Mouse (Mus musculus) neural tube, embryonic 14.5 days (tissue): Measurements from ENCODE around the gene Tspan12. TPM values are rescaled to one million over a fixed set of nuclear protein-coding genes. Genes with fewer than 3 reads are reported as not detected.
"Not testable (repeated sequence)": the region's sequence is repeated elsewhere in the genome, so short reads cannot be mapped to it uniquely, and the experiment has no call there.

Experiments
- ATAC-seq: fragments of 200-750 bp; cut with Nextera tagmentation; 2 replicates; pipeline ENCODE4 v1.8.0; 2017; ENCODE audit warnings: low read depth, mild to moderate bottlenecking, moderate TSS enrichment, moderate library complexity
- H3K27ac ChIP-seq: fragments of 300-500 bp; sonication (generic); 2 replicates; pipeline ENCODE4 v1.5.1; 2014; ENCODE audit warnings: low read depth, mild to moderate bottlenecking, control low read depth, low read length, moderate library complexity, mixed read lengths
- H3K27me3 ChIP-seq: fragments of 300-500 bp; sonication (generic); 2 replicates; pipeline ENCODE4 v1.6.1; 2014; ENCODE audit warnings: low read length; ENCODE audit not compliant: control insufficient read depth, insufficient read depth
- H3K36me3 ChIP-seq: fragments of 300-500 bp; sonication (generic); 2 replicates; pipeline ENCODE4 v1.6.1; 2014; ENCODE audit warnings: low read length, mixed read lengths; ENCODE audit not compliant: control insufficient read depth, insufficient read depth
- H3K4me1 ChIP-seq: fragments of 300-500 bp; sonication (generic); 2 replicates; pipeline ENCODE4 v1.6.1; 2014; ENCODE audit warnings: low read length; ENCODE audit not compliant: control insufficient read depth, insufficient read depth
- H3K4me2 ChIP-seq: fragments of 300-500 bp; sonication (generic); 2 replicates; pipeline ENCODE4 v1.6.1; 2014; ENCODE audit warnings: mild to moderate bottlenecking, low read depth, low read length, control low read depth
- H3K4me3 ChIP-seq: fragments of 300-500 bp; sonication (generic); 2 replicates; pipeline ENCODE4 v1.5.1; 2014; ENCODE audit warnings: low read depth, low read length, control low read depth, mixed read lengths
- H3K9ac ChIP-seq: fragments of 300-500 bp; sonication (generic); replicated peaks from 2 replicates; pipeline ENCODE4 v1.6.1; 2014; ENCODE audit warnings: low read depth, mild to moderate bottlenecking, control low read depth, low read length, mixed read lengths
- H3K9me3 ChIP-seq: fragments of 300-500 bp; sonication (generic); 2 replicates; pipeline ENCODE4 v1.6.1; 2016; ENCODE audit warnings: low read length; ENCODE audit not compliant: control insufficient read depth
- WGBS: fragments of 180-500 bp; shearing (Covaris S2); extraction: QIAGEN DNeasy Blood & Tissue Kit; methylation state at CpG from one replicate; pipeline ENCODE4 v1.1.7; 2014; 5-methylcytosine and 5-hydroxymethylcytosine counted together
- polyA plus RNA-seq: library from polyadenylated mRNA; unstranded; fragments of >200 nt; fragmentation: Nextera tagmentation; extraction: Ambion mirVana; gene quantifications from 2 replicates; pipeline ENCODE4 v1.2.1, GENCODE M21; 2014

Gene Tspan12
- polyA plus RNA-seq, result 89.7 TPM in 2 replicates

DNA sequence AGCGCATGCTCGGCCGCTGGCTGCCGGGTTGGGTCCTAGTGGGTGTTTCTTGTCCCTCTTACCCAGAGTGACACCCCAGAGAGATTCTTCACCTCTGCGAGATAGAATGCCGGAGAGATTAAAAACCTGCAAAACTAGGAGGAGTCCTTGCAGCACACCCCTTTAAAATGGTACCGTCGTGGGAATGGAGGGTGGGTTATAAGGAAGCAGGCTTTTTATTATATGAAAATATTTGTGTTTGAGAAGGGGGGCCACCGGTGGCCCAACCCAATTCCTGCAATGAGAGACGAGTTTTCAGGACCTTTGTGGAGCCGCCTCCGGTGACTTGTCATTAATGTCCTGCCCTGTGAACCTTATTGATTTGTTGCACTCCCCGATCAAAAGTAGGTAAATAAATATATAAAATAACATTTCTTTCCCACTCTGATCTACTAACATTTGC, at the start of gene Tspan12:
Gene Tspan12, minus strand, starts transcription at position 172 of the 442 bp plus-strand sequence.
- H3K9ac ChIP-seq, result peak within 1 kb of the TSS; percentile 82
- WGBS, result 2% methylated on average over 13 of the region's 13 CpGs
- H3K4me1 ChIP-seq, result no peaks in the 10 kb centered on the region
- no peaks in the 10 kb centered on the region for H3K36me3 ChIP-seq
- ATAC-seq, result peak; percentile 10; the same call in 1 of the 2 replicates
- peak within 1 kb of the TSS; percentile 77 for H3K4me2 ChIP-seq
- H3K27me3 ChIP-seq, result no peaks in the 10 kb centered on the region; the same call in 1 of the 2 replicates
- peak within 1 kb of the TSS; percentile 82 for H3K4me3 ChIP-seq
- H3K27ac ChIP-seq, result peak within 1 kb of the TSS; percentile 84
- no peaks in the 10 kb centered on the region for H3K9me3 ChIP-seq

- Histone ChIP-seq H3K4me1 (no peaks in the 10 kb centered on the region), H3K4me3 (no peak overlapping the region), H3K4me2 (no peak overlapping the region), H3K27me3 (no peaks in the 10 kb centered on the region), H3K27ac (no peak overlapping the region), H3K36me3 (no peaks in the 10 kb centered on the region), H3K9me3 (no peaks in the 10 kb centered on the region), H3K9ac (no peak overlapping the region)
- WGBS, result 67% methylated on average over 7 of the region's 7 CpGs
- peak; percentile 81 for ATAC-seq
These were observed 42.1 kb upstream of the Tspan12 start for GRCm38 (mm10) chr6:21894451-21894850.

GRCm38 (mm10) chr6:21889101-21889500, 36.8 kb upstream of the Tspan12 start:
- Histone ChIP-seq H3K4me2 (no peak overlapping the region), H3K4me1 (no peaks in the 10 kb centered on the region), H3K9me3 (no peaks in the 10 kb centered on the region), H3K9ac (no peak overlapping the region), H3K4me3 (no peak overlapping the region), H3K36me3 (no peaks in the 10 kb centered on the region), H3K27ac (no peak overlapping the region), H3K27me3 (no peaks in the 10 kb centered on the region)
- WGBS, result 68% methylated on average over 2 of the region's 2 CpGs
- no peak for ATAC-seq

DNA sequence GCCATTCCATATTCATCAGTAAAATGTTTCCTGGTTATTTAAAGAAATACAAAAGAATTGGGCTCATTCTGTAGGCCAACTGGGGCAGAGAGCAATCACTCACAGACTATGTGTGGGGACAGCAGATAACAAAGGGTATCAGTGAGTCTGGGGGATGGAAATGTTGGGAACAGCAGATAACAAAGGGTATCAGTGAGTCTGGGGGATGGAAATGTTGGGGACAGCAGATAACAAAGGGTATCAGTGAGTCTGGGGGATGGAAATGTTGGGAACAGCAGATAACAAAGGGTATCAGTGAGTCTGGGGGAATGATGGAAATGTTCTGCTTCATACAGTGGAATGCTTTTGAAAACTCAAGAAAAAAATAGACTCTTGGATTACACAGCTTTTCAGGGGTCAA, 35.7 kb upstream of the Tspan12 start:
- not testable (repeated sequence) for H3K9ac ChIP-seq, H3K27ac ChIP-seq, ATAC-seq, H3K36me3 ChIP-seq, H3K4me2 ChIP-seq, H3K27me3 ChIP-seq, H3K4me3 ChIP-seq, H3K4me1 ChIP-seq, H3K9me3 ChIP-seq

- 60% methylated on average over 6 of the region's 6 CpGs for WGBS
- H3K9ac ChIP-seq, result no peak overlapping the region
These were observed 27.2 kb upstream of the Tspan12 start for GRCm38 (mm10) chr6:21879496-21879895.

GRCm38 (mm10) chr6:21867310-21867709, 15.0 kb upstream of the Tspan12 start:
- Histone ChIP-seq H3K9me3 (no peaks in the 10 kb centered on the region), H3K4me2 (no peak overlapping the region), H3K9ac (no peak overlapping the region), H3K4me3 (no peak overlapping the region), H3K36me3 (no peaks in the 10 kb centered on the region), H3K4me1 (no peaks in the 10 kb centered on the region), H3K27me3 (no peaks in the 10 kb centered on the region), H3K27ac (no peak overlapping the region)
- 43% methylated on average over 1 of the region's 1 CpGs for WGBS
- no peak for ATAC-seq

More at GRCm38 (mm10) chr6:21879496-21879895, 27.2 kb upstream of the Tspan12 start:
- H3K27me3 ChIP-seq, result no peaks in the 10 kb centered on the region
- H3K4me2 ChIP-seq, result no peak overlapping the region
- no peak overlapping the region for H3K4me3 ChIP-seq
- no peaks in the 10 kb centered on the region for H3K36me3 ChIP-seq
- H3K4me1 ChIP-seq, result no peaks in the 10 kb centered on the region
- H3K9me3 ChIP-seq, result no peaks in the 10 kb centered on the region
- no peak for ATAC-seq
- no peak overlapping the region for H3K27ac ChIP-seq

DNA sequence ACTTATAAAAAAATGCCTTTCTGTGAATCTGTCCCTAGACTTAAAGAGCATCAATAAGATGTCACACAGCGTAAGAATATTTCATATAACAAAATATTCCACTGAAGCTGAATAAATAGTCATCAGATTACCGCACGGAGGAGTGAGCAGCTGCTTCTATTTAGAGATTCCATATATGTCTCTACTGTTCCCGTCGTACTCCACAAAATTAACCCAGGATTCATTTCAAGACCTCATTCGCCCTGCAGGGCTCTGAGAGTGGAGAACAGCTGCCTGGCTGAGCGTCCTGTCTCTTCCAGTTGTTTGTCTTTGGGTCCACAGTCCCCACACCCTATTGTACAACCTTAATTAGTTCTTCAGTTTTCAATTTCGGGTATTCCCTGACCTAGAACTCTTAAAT, 11.9 kb upstream of the Tspan12 start:
- no peak overlapping the region for H3K9ac ChIP-seq
- no peaks in the 10 kb centered on the region for H3K9me3 ChIP-seq
- no peak overlapping the region for H3K27ac ChIP-seq
- H3K4me3 ChIP-seq, result no peak overlapping the region
- H3K4me2 ChIP-seq, result no peak overlapping the region
- no peaks in the 10 kb centered on the region for H3K27me3 ChIP-seq
- no peaks in the 10 kb centered on the region for H3K36me3 ChIP-seq
- no peak for ATAC-seq
- H3K4me1 ChIP-seq, result no peaks in the 10 kb centered on the region
- WGBS, result 72% methylated on average over 8 of the region's 8 CpGs

GRCm38 (mm10) chr6:21863561-21863960, 11.2 kb upstream of the Tspan12 start:
- Histone ChIP-seq H3K9ac (no peak overlapping the region), H3K36me3 (no peaks in the 10 kb centered on the region), H3K9me3 (no peaks in the 10 kb centered on the region), H3K27me3 (no peaks in the 10 kb centered on the region), H3K4me2 (no peak overlapping the region), H3K27ac (no peak overlapping the region), H3K4me3 (no peak overlapping the region), H3K4me1 (no peaks in the 10 kb centered on the region)
- ATAC-seq, result no peak
- 21% methylated on average over 1 of the region's 1 CpGs for WGBS

DNA sequence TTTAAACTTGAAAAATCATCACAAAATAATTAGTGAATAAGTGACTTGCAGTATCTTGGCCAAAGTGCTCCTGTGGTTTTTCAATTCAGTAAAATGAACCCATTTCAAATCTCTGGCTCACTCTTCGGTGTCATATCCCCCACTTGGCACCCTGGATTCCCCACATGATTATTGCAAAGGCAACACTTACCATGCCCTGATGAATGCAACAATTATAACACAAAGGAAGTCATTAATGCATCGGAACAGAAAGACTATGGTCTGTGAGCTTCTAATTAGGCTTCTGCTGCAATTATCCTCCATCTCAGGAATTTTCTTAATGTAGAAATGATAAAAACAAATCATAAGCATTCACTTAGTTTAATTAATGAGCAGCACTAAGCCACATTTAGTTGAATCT, 9.0 kb upstream of the Tspan12 start:
- Histone ChIP-seq H3K4me3 (no peak overlapping the region), H3K9ac (no peak overlapping the region), H3K27ac (no peak overlapping the region), H3K27me3 (no peaks in the 10 kb centered on the region), H3K4me1 (no peaks in the 10 kb centered on the region), H3K9me3 (no peaks in the 10 kb centered on the region), H3K36me3 (no peaks in the 10 kb centered on the region), H3K4me2 (no peak overlapping the region)
- WGBS, result 57% methylated on average over 2 of the region's 2 CpGs
- no peak for ATAC-seq
